Mouse (Mus musculus) C2C12 (cell line): ENCODE results near the gene Mindy4. TPM values are rescaled to one million over a fixed set of nuclear protein-coding genes. Genes with fewer than 3 reads are reported as not detected.

Experiments used
- H3K27me3 ChIP-seq: one replicate; pipeline ENCODE4 v1.6.1; 2011; ENCODE audit not compliant: control insufficient read depth, insufficient read depth, insufficient read length
- H3K36me3 ChIP-seq: one replicate; pipeline ENCODE4 v1.6.1; 2011; ENCODE audit not compliant: control insufficient read depth, insufficient read depth
- H3K4me3 ChIP-seq: one replicate; pipeline ENCODE4 v1.5.1; 2011; ENCODE audit warnings: mild to moderate bottlenecking, control low read depth; ENCODE audit not compliant: poor library complexity, insufficient read depth, severe bottlenecking
- H3K79me2 ChIP-seq: one replicate; pipeline ENCODE4 v1.6.1; 2011; ENCODE audit not compliant: control insufficient read depth, insufficient read depth
- H3K79me3 ChIP-seq: one replicate; pipeline ENCODE4 v1.6.1; 2011; ENCODE audit warnings: low read depth, control low read depth
- H3ac ChIP-seq: one replicate; pipeline ENCODE3; 2011; ENCODE audit warnings: low read depth; ENCODE audit not compliant: control insufficient read depth, insufficient read length
- CEBPB ChIP-seq: IDR thresholded peaks from one replicate; pipeline ENCODE4 v1.6.1; 2011; ENCODE audit warnings: low read depth, mild to moderate bottlenecking, control low read depth, moderate library complexity
- CTCF ChIP-seq: IDR thresholded peaks from one replicate; pipeline ENCODE4 v1.5.1; 2011; ENCODE audit not compliant: control insufficient read depth, insufficient read depth, insufficient read length
- FOSL1 ChIP-seq: IDR thresholded peaks from one replicate; pipeline ENCODE4 v1.8.0; 2011; ENCODE audit warnings: mild to moderate bottlenecking, low read length; ENCODE audit not compliant: poor library complexity, insufficient read depth, severe bottlenecking
- MAX ChIP-seq: IDR thresholded peaks from one replicate; pipeline ENCODE4 v1.6.1; 2011; ENCODE audit warnings: mild to moderate bottlenecking, control low read depth
- MYOD1 ChIP-seq: IDR thresholded peaks from one replicate; pipeline ENCODE4 v1.6.1; 2011; ENCODE audit warnings: low read depth; ENCODE audit not compliant: control insufficient read depth, insufficient read length
- MYOG ChIP-seq: IDR thresholded peaks from one replicate; pipeline ENCODE4 v1.6.1; 2011; ENCODE audit not compliant: control insufficient read depth, insufficient read length; ENCODE audit errors: extremely low read depth
- USF1 ChIP-seq: IDR thresholded peaks from one replicate; pipeline ENCODE4 v1.6.1; 2011; ENCODE audit warnings: low read depth, mild to moderate bottlenecking, control low read depth, moderate library complexity
- polyA plus RNA-seq: library from polyadenylated mRNA; unstranded; fragments of >200 nt; fragmentation: generic; extraction: Trizol; gene quantifications from one replicate; pipeline ENCODE4 v1.2.1, GENCODE M21; 2012; ENCODE audit warnings: missing spikeins

Gene Mindy4
- polyA plus RNA-seq, 1 experiment: 2.6 TPM

DNA sequence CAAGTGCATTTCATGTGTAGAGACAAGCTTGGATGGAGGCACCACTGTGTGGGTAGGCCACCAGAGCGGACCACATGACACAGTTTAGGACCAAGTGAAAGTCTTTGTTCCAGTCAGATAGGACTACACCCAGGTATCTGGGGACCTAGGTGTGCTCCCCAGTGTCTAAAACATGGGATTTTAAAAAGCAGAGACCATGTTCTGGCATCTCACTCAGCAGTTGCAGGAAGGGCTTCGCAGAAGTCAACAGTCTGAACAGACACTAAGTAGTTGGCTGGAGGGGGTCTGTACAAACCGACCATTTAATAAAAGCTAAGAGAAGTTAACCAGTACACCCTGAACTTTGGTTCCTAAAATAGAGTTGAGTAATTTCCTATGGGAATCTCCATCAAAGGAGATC lies 10.0 kb upstream of the Mindy4 start:
- H3K79me2 ChIP-seq: no peaks in the 10 kb centered on the region
- no peaks in the 10 kb centered on the region for H3K36me3 ChIP-seq
- no peak overlapping the region for H3ac ChIP-seq
- H3K27me3 ChIP-seq: no peaks in the 10 kb centered on the region
- no peak overlapping the region for H3K4me3 ChIP-seq
- no peak for TF ChIP-seq MYOG
- no peak for TF ChIP-seq CTCF
- no peak for TF ChIP-seq USF1
- TF ChIP-seq CEBPB: no peak
- TF ChIP-seq MAX: no peak
- no peak for TF ChIP-seq MYOD1
- TF ChIP-seq FOSL1: no peak
- H3K79me3 ChIP-seq: no peaks in the 10 kb centered on the region

DNA sequence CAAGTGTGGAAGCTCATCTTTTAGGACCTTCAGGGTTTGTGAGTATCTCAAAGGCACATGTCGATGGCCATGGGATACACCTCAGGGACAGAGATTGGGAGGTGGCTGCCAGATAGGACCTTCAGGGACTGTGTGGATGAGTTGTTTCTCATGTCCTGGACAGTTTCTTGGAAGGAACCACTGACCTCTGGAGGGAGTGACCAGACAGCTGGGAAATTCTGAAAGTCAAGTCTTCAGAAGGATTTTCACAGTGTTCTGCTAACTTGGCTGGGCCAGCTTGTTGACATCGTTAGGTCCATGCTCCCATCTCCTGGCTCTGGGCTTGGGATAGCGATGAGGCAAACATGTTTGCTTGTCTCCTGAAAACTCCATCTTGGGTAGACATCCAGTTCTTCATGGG lies 4.1 kb upstream of the Mindy4 start:
- Histone ChIP-seq H3ac (no peak overlapping the region), H3K36me3 (no peaks in the 10 kb centered on the region), H3K79me3 (no peaks in the 10 kb centered on the region), H3K27me3 (no peaks in the 10 kb centered on the region), H3K79me2 (no peaks in the 10 kb centered on the region), H3K4me3 (no peak overlapping the region)
- TF ChIP-seq USF1: no peak
- no peak for TF ChIP-seq MAX
- TF ChIP-seq FOSL1: no peak
- no peak for TF ChIP-seq MYOD1
- TF ChIP-seq MYOG: no peak
- TF ChIP-seq CEBPB: no peak
- no peak for TF ChIP-seq CTCF

DNA sequence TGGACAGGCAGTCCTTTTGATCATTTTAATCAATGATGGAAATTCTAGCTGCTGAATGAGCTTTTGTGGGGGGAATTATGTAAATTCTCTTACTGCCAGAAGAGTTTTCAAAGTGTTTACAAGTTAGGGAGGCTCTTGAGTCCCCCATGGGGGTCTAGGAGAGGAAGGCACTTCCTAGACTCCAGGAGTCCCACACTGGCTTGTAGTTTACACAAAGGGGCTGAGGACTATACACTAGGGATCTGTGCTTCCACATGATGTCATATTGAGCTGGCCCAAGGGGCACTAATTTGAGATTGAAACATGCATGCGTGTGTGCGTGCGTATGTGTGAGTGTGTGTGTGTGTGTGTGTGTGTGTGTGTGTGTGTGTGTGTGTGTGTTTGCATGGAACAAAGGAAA lies 748 bp downstream of the Mindy4 start:
- H3ac ChIP-seq: no peak overlapping the region
- no peaks in the 10 kb centered on the region for H3K36me3 ChIP-seq
- H3K4me3 ChIP-seq: no peak overlapping the region
- no peak for TF ChIP-seq MYOG
- TF ChIP-seq USF1: no peak
- no peak for TF ChIP-seq FOSL1
- no peak for TF ChIP-seq CTCF
- no peak for TF ChIP-seq MAX
- TF ChIP-seq MYOD1: no peak
- no peak for TF ChIP-seq CEBPB
- H3K79me3 ChIP-seq: no peaks in the 10 kb centered on the region
- no peaks in the 10 kb centered on the region for H3K79me2 ChIP-seq
- no peaks in the 10 kb centered on the region for H3K27me3 ChIP-seq

DNA sequence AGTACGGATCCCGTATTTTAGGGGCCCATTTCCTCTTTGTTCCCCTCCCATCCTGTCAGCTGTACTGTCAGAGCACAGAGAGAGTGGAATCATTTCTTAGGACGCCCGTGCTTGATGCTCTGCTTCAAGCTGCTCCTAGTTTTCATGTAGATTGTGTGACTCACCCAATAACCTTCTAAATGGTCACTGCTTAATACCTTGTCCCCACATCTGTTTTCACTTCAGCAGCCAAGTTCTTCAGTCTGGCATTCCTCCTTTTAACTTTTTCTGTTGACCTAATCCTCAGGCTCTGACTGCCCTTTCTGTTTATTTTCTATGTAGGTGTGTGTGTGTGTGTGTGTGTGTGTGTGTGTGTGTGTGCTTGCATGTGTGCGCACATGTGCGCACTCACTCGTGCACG lies 4.6 kb downstream of the Mindy4 start:
- TF ChIP-seq MYOD1: no peak
- no peak for TF ChIP-seq USF1
- TF ChIP-seq MYOG: no peak
- TF ChIP-seq MAX: no peak
- no peak for TF ChIP-seq CTCF
- TF ChIP-seq FOSL1: no peak
- TF ChIP-seq CEBPB: no peak
- H3K79me2 ChIP-seq: no peaks in the 10 kb centered on the region
- H3K79me3 ChIP-seq: no peaks in the 10 kb centered on the region
- no peak overlapping the region for H3K4me3 ChIP-seq
- H3ac ChIP-seq: no peak overlapping the region
- no peaks in the 10 kb centered on the region for H3K36me3 ChIP-seq
- H3K27me3 ChIP-seq: no peaks in the 10 kb centered on the region

DNA sequence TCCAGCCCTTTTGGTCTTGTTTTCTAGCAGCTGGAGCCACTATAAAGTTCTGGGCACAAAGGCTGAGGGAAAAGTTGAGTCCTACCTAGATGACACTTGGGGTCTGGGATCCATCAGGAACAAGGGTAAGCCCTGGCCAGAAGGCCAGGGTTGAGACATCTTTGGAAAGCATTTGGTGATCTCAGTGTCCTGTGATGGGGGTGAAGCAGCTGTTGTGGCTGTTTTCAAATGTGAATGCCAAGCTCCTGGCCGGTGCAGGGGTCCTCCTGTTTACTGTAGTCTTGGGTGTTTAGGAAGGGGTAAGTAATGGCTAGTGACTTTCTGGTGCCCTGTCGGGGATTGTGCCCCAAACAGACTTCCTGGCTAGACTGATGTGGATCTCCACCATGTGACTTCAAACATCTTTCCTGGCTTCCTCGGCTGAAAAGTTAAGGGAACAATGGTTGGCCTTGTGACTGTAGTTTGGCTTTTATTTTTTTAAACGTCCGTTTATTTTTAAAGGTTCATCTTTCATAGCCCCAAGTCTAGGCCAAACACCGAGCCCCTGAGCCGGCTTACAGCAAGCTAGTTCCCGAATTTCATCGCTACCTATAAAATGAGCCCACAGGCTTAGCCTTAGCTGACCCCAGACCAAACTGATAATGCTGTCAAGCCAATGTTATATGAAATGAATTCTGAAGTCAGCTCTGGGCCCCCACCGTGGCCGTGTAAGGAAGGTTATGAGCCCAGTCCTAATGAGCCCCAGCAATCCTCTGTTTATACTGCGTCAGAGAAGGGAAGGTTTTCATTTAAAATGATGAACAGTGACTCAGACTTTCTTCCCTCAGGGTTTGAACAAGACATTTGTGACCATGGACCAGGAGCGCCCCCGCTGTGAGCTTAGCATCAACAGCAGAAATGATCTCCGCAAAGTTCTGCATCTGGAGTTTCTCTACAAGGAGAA lies 7.5 kb downstream of the Mindy4 start:
- Histone ChIP-seq H3ac (no peak overlapping the region), H3K36me3 (no peaks in the 10 kb centered on the region), H3K79me3 (no peaks in the 10 kb centered on the region), H3K4me3 (no peak overlapping the region), H3K27me3 (no peaks in the 10 kb centered on the region), H3K79me2 (no peaks in the 10 kb centered on the region)
- TF ChIP-seq MYOD1 (no peak), CTCF (no peak), FOSL1 (no peak), MAX (no peak), CEBPB (no peak), USF1 (no peak), MYOG (no peak)
